Mouse (Mus musculus) CH12.LX (cell line): ENCODE data around the gene Lrp10. TPM values are rescaled to one million over a fixed set of nuclear protein-coding genes. Genes with fewer than 3 reads are reported as not detected.

ENCODE experiments used
- DNase-seq: peaks from one replicate; pipeline ENCODE4 v3.0.0-alpha.2; 2013; ENCODE audit errors: extremely low read depth
- H3K27ac ChIP-seq: 2 replicates; pipeline ENCODE4 v1.5.1; 2012; ENCODE audit warnings: low read depth, mild to moderate bottlenecking, control low read depth, moderate library complexity; ENCODE audit not compliant: insufficient read depth
- H3K27me3 ChIP-seq: replicated peaks from 2 replicates; pipeline ENCODE3; 2012; ENCODE audit warnings: inconsistent platforms
- H3K36me3 ChIP-seq, 2 experiments: replicated peaks in 1 of 2; 2 replicates each; pipeline versions ENCODE3 to v1.6.1; 2012; ENCODE audit warnings: inconsistent platforms in 1 of 2, low read length in 1 of 2, mild to moderate bottlenecking in 1 of 2, mixed read lengths in 1 of 2, moderate library complexity in 1 of 2; ENCODE audit not compliant: control insufficient read depth in 1 of 2, insufficient read depth in 1 of 2
- H3K4me1 ChIP-seq, 2 experiments: 2 replicates each; pipeline ENCODE4 v1.6.1; 2012; ENCODE audit warnings: inconsistent platforms in 1 of 2, moderate library complexity in 1 of 2; ENCODE audit not compliant: insufficient read depth in 2 of 2, control insufficient read depth in 1 of 2
- H3K4me2 ChIP-seq: 2 replicates; pipeline ENCODE4 v1.6.1; 2012; ENCODE audit warnings: low read depth, mild to moderate bottlenecking, control low read depth; ENCODE audit not compliant: poor library complexity, insufficient read depth, severe bottlenecking
- H3K4me3 ChIP-seq, 3 experiments: fragments of 150-350 bp in 1 of 3; sonication (generic) in 1 of 3; replicated peaks in 1 of 3; 2 replicates each; pipeline versions ENCODE3 to v1.5.1; 2011 to 2012; ENCODE audit warnings: low read depth in 2 of 3, low read length in 2 of 3, mild to moderate bottlenecking in 2 of 3, moderate library complexity in 2 of 3, control low read depth in 1 of 3, improper control_type of control experiment in 1 of 3, inconsistent platforms in 1 of 3, mixed read lengths in 1 of 3; ENCODE audit not compliant: poor library complexity in 1 of 3
- H3K79me2 ChIP-seq: replicated peaks from 2 replicates; pipeline ENCODE4 v1.6.1; 2012; ENCODE audit warnings: mild to moderate bottlenecking, moderate library complexity; ENCODE audit not compliant: control insufficient read depth, poor library complexity, insufficient read depth, severe bottlenecking; ENCODE audit errors: extremely low read depth
- H3K9ac ChIP-seq: 2 replicates; pipeline ENCODE4 v1.6.1; 2012; ENCODE audit warnings: low read depth, mild to moderate bottlenecking, control low read depth, moderate library complexity; ENCODE audit not compliant: insufficient read depth
- H3K9me3 ChIP-seq: replicated peaks from 2 replicates; pipeline ENCODE3; 2012; ENCODE audit warnings: low read length, inconsistent platforms, mixed read lengths
- BHLHE40 ChIP-seq: IDR thresholded peaks from 2 replicates; pipeline ENCODE4 v1.6.1; 2011; ENCODE audit warnings: mild to moderate bottlenecking, low read depth, low read length, improper control_type of control experiment
- CHD1 ChIP-seq: IDR thresholded peaks from 2 replicates; pipeline ENCODE4 v1.6.1; 2012; ENCODE audit warnings: low read depth, low read length, improper control_type of control experiment, inconsistent platforms
- CHD2 ChIP-seq: IDR thresholded peaks from 2 replicates; pipeline ENCODE4 v1.6.1; 2011; ENCODE audit warnings: low read length, improper control_type of control experiment
- CTCF ChIP-seq, 2 experiments: IDR thresholded peaks in 1 of 2; conservative IDR thresholded peaks in 1 of 2; 2 replicates each; pipeline ENCODE4 v1.5.1; 2011 to 2012; ENCODE audit warnings: low read depth in 2 of 2, low read length in 2 of 2, improper control_type of control experiment in 1 of 2, inconsistent platforms in 1 of 2, mild to moderate bottlenecking in 1 of 2, moderate library complexity in 1 of 2
- E2F4 ChIP-seq: IDR thresholded peaks from 2 replicates; pipeline ENCODE4 v1.6.1; 2011; ENCODE audit warnings: low read depth, low read length, improper control_type of control experiment; ENCODE audit not compliant: insufficient replicate concordance
- ELF1 ChIP-seq: IDR thresholded peaks from 2 replicates; pipeline ENCODE4 v1.6.1; 2014; ENCODE audit warnings: low read depth, mild to moderate bottlenecking, inconsistent platforms, low read length, improper control_type of control experiment
- EP300 ChIP-seq: IDR thresholded peaks from 2 replicates; pipeline ENCODE4 v1.6.1; 2011; ENCODE audit warnings: low read length, improper control_type of control experiment
- ETS1 ChIP-seq: conservative IDR thresholded peaks from 2 replicates; pipeline ENCODE4 v1.6.1; 2012; ENCODE audit warnings: low read depth, mild to moderate bottlenecking, inconsistent platforms, low read length, improper control_type of control experiment, moderate library complexity
- GABPA ChIP-seq: IDR thresholded peaks from 2 replicates; pipeline ENCODE4 v1.6.1; 2012; ENCODE audit warnings: low read depth, low read length, improper control_type of control experiment, inconsistent platforms; ENCODE audit not compliant: insufficient replicate concordance
- HCFC1 ChIP-seq: IDR thresholded peaks from 2 replicates; pipeline ENCODE4 v1.6.1; 2012; ENCODE audit warnings: low read depth, mild to moderate bottlenecking, inconsistent platforms, low read length, improper control_type of control experiment
- IRF4 ChIP-seq: IDR thresholded peaks from 2 replicates; pipeline ENCODE4 v1.6.1; 2014; ENCODE audit warnings: low read depth, mild to moderate bottlenecking, inconsistent platforms, low read length, improper control_type of control experiment
- JUN ChIP-seq: IDR thresholded peaks from 2 replicates; pipeline ENCODE4 v1.6.1; 2011; ENCODE audit warnings: low read depth, mild to moderate bottlenecking, low read length, improper control_type of control experiment, moderate library complexity; ENCODE audit not compliant: insufficient read depth
- JUND ChIP-seq: conservative IDR thresholded peaks from 2 replicates; pipeline ENCODE4 v1.6.1; 2011; ENCODE audit warnings: low read depth, low read length, improper control_type of control experiment
- KAT2A ChIP-seq: IDR thresholded peaks from 2 replicates; pipeline ENCODE4 v1.6.1; 2012; ENCODE audit warnings: low read length, improper control_type of control experiment, inconsistent platforms; ENCODE audit not compliant: insufficient replicate concordance
- MAFK ChIP-seq: IDR thresholded peaks from 2 replicates; pipeline ENCODE4 v1.6.1; 2011; ENCODE audit warnings: low read length, improper control_type of control experiment; ENCODE audit not compliant: insufficient replicate concordance
- MAX ChIP-seq: IDR thresholded peaks from 2 replicates; pipeline ENCODE4 v1.6.1; 2011; ENCODE audit warnings: low read length, improper control_type of control experiment
- MAZ ChIP-seq: IDR thresholded peaks from 2 replicates; pipeline ENCODE4 v1.6.1; 2012; ENCODE audit warnings: low read depth, mild to moderate bottlenecking, inconsistent platforms, low read length, improper control_type of control experiment, moderate library complexity
- MEF2A ChIP-seq: IDR thresholded peaks from 2 replicates; pipeline ENCODE4 v1.6.1; 2014; ENCODE audit warnings: low read depth, mild to moderate bottlenecking, inconsistent platforms, low read length, improper control_type of control experiment, borderline replicate concordance
- MXI1 ChIP-seq: IDR thresholded peaks from 2 replicates; pipeline ENCODE4 v1.6.1; 2011; ENCODE audit warnings: mild to moderate bottlenecking, low read depth, low read length, improper control_type of control experiment
- MYC ChIP-seq: IDR thresholded peaks from 2 replicates; pipeline ENCODE4 v1.6.1; 2011; ENCODE audit warnings: low read depth, mild to moderate bottlenecking, improper control_type of control experiment, low read length
- NELFE ChIP-seq: IDR thresholded peaks from 2 replicates; pipeline ENCODE4 v1.6.1; 2011; ENCODE audit warnings: low read depth, low read length, improper control_type of control experiment
- NRF1 ChIP-seq: IDR thresholded peaks from 2 replicates; pipeline ENCODE4 v1.6.1; 2014; ENCODE audit warnings: low read depth, mild to moderate bottlenecking, inconsistent platforms, low read length, improper control_type of control experiment, moderate library complexity
- PAX5 ChIP-seq: IDR thresholded peaks from 2 replicates; pipeline ENCODE4 v1.6.1; 2012; ENCODE audit warnings: low read length, inconsistent platforms, mixed read lengths
- POLR2A ChIP-seq: IDR thresholded peaks from 2 replicates; pipeline ENCODE4 v1.6.1; 2011; ENCODE audit warnings: low read depth, mild to moderate bottlenecking, improper control_type of control experiment, low read length
- POLR2AphosphoS2 ChIP-seq: IDR thresholded peaks from 2 replicates; pipeline ENCODE4 v1.6.1; 2011; ENCODE audit warnings: low read depth, low read length, improper control_type of control experiment
- RAD21 ChIP-seq: IDR thresholded peaks from 2 replicates; pipeline ENCODE4 v1.6.1; 2011; ENCODE audit warnings: low read depth, mild to moderate bottlenecking, low read length, improper control_type of control experiment, moderate library complexity
- SIN3A ChIP-seq: IDR thresholded peaks from 2 replicates; pipeline ENCODE4 v1.6.1; 2012; ENCODE audit warnings: low read length, improper control_type of control experiment, inconsistent platforms
- SMC3 ChIP-seq: IDR thresholded peaks from 2 replicates; pipeline ENCODE4 v1.6.1; 2011; ENCODE audit warnings: low read depth, low read length, improper control_type of control experiment
- TBP ChIP-seq: conservative IDR thresholded peaks from 2 replicates; pipeline ENCODE4 v1.6.1; 2011; ENCODE audit warnings: low read depth, low read length, improper control_type of control experiment
- TCF12 ChIP-seq: IDR thresholded peaks from 2 replicates; pipeline ENCODE4 v1.6.1; 2014; ENCODE audit warnings: low read depth, mild to moderate bottlenecking, inconsistent platforms, low read length, improper control_type of control experiment
- UBTF ChIP-seq: IDR thresholded peaks from 2 replicates; pipeline ENCODE4 v1.6.1; 2012; ENCODE audit warnings: low read depth, mild to moderate bottlenecking, inconsistent platforms, low read length, improper control_type of control experiment, moderate library complexity
- USF1 ChIP-seq: IDR thresholded peaks from 2 replicates; pipeline ENCODE4 v1.6.1; 2014; ENCODE audit warnings: low read depth, mild to moderate bottlenecking, inconsistent platforms, low read length, improper control_type of control experiment
- USF2 ChIP-seq: conservative IDR thresholded peaks from 2 replicates; pipeline ENCODE4 v1.6.1; 2011; ENCODE audit warnings: low read depth, low read length, improper control_type of control experiment
- ZC3H11A ChIP-seq: IDR thresholded peaks from 2 replicates; pipeline ENCODE4 v1.6.1; 2012; ENCODE audit warnings: low read depth, mild to moderate bottlenecking, inconsistent platforms, low read length, improper control_type of control experiment
- ZKSCAN1 ChIP-seq: IDR thresholded peaks from 2 replicates; pipeline ENCODE4 v1.6.1; 2012; ENCODE audit warnings: low read depth, inconsistent platforms, low read length, improper control_type of control experiment, borderline replicate concordance
- ZMIZ1 ChIP-seq: IDR thresholded peaks from 2 replicates; pipeline ENCODE4 v1.6.1; 2012; ENCODE audit warnings: low read depth, mild to moderate bottlenecking, inconsistent platforms, low read length, improper control_type of control experiment
- ZNF384 ChIP-seq: IDR thresholded peaks from 2 replicates; pipeline ENCODE4 v1.6.1; 2012; ENCODE audit warnings: low read depth, low read length, improper control_type of control experiment, inconsistent platforms
- dilution Hi-C: fragments of 300-500 bp; cut with MboI; formaldehyde crosslinking; loops from 2 replicates; pipeline ENCODE4 v1.14.3; 2020; ENCODE audit warnings: low sequenced_read_pairs; ENCODE audit not compliant: extremely low pct_unique_long_range_greater_than_20kb, extremely low pct_ligation_motif_present
- in situ Hi-C: fragments of 300-500 bp; cut with MboI; formaldehyde crosslinking; loops from 3 replicates; pipeline ENCODE4 v1.14.3; 2019; ENCODE audit warnings: low sequenced_read_pairs, low pct_ligation_motif_present, low pct_unique_long_range_greater_than_20kb, mixed read lengths
- polyA plus RNA-seq: library from polyadenylated mRNA; unstranded; fragments of >175 nt; gene quantifications from 2 replicates; pipeline ENCODE4 v1.2.1, GENCODE M21; 2012; ENCODE audit warnings: low read depth; ENCODE audit not compliant: insufficient read length
- total RNA-seq, 2 experiments: library from RNA; depleted of rRNA; stranded (reverse); fragments of 300-350 nt in 1 of 2; fragments of >200 nt in 1 of 2; gene quantifications; 2 replicates each; pipeline ENCODE4 v1.2.3; 2012 to 2014

Lrp10 gene
- total and polyA plus RNA-seq, 3 experiments, result 28.7 to 79.8 (median 60.0) TPM

DNA sequence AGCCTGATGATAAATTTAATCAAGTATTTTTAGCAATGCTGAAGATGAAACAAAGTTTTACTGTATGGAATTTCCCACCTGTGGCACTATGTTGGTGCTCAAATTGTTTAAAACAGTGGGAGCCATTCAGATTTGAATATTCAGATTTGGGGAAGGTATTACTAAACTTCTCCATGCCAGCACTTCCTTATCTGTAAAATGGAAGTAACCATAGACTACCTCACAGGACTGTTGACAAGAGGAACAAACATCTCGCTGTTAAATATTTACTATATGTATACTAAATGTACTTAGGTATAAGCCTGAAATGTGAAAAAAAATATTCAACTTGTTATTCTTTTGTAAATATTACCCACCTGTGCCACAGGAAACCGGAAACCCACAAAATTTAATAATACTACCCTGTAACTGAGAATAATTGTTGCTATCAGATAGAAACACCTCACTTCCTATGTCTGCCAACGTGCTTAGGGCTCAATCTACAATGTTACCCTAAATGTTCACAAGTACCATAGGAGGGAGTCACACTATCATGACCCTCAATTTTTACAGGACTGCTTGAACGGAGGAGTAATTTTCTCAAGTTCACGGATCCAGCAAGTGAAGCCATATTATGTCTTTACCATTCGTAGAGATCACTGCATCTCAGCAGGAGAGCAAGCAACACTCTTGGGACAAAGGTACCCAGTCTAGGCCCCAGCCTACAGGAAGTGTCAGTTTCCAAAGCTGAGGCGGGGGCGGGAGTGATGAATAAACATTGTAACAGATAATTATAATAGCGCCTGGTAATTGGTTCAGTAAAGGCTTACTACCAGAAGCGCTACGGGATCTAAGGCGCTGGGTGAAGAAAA lies 604 bp upstream of the Lrp10 start:
- DNase-seq, result peak; percentile 81
- H3K9me3 ChIP-seq, result no peaks in the 10 kb centered on the region
- peak overlapping the region; percentile 74 for H3K9ac ChIP-seq
- peak overlapping the region; percentile 99 for H3K27ac ChIP-seq
- peak overlapping the region; percentile 68 to 96 (median 87) for H3K4me3 ChIP-seq
- H3K36me3 ChIP-seq, result peaks cover 18 to 28% of the 10 kb centered on the region in 2 experiments
- H3K27me3 ChIP-seq, result no peaks in the 10 kb centered on the region
- dilution Hi-C loops, result no loop called here
- peak overlapping the region; percentile 98 for H3K4me2 ChIP-seq
- peaks cover 4% of the 10 kb centered on the region; the same call in 1 of the 2 replicates for H3K79me2 ChIP-seq
- in situ Hi-C loops, result loop anchor here (10.0 kb wide), 1 partner anchor 51 kb away; the partner anchor contains the start of gene Prmt5
- peaks cover 4 to 31% of the 10 kb centered on the region in 2 experiments; a peak in 3 of 4 replicates for H3K4me1 ChIP-seq
- no peak for TF ChIP-seq PAX5
- TF ChIP-seq MXI1, result no peak; the same call in 1 of the 2 replicates
- TF ChIP-seq TCF12, result peak; percentile 68; the same call in 1 of the 2 replicates
- peak; percentile 69 for TF ChIP-seq MEF2A
- TF ChIP-seq RAD21, result no peak
- TF ChIP-seq SMC3, result no peak
- TF ChIP-seq UBTF, result no peak
- no peak; the same call in 1 of the 2 replicates for TF ChIP-seq POLR2A
- TF ChIP-seq TBP, result peak; percentile 67; the same call in 1 of the 2 replicates
- peak; percentile 61 for TF ChIP-seq BHLHE40
- TF ChIP-seq ZMIZ1, result 0 out of 2 replicates have a peak, but pooled peaks have one; percentile 52
- TF ChIP-seq ZNF384, result no peak
- TF ChIP-seq POLR2AphosphoS2, result peak; percentile 51; the same call in 1 of the 2 replicates
- TF ChIP-seq SIN3A, result peak; percentile 85; the same call in 1 of the 2 replicates
- peak; percentile 50; the same call in 1 of the 2 replicates for TF ChIP-seq IRF4
- TF ChIP-seq MAFK, result no peak
- TF ChIP-seq ELF1, result peak; percentile 86
- peak; percentile 71 for TF ChIP-seq JUN
- TF ChIP-seq MYC, result 0 out of 2 replicates have a peak, but pooled peaks have one; percentile 29
- TF ChIP-seq KAT2A, result no peak
- peak; percentile 88 for TF ChIP-seq JUND
- TF ChIP-seq MAZ, result peak; percentile 68
- no peak for TF ChIP-seq E2F4
- no peak for TF ChIP-seq ZKSCAN1
- peak; percentile 24; the same call in 1 of the 2 replicates for TF ChIP-seq HCFC1
- TF ChIP-seq EP300, result peak; percentile 88
- peak; percentile 75 for TF ChIP-seq CHD1
- no peak for TF ChIP-seq ZC3H11A
- no peak for TF ChIP-seq NRF1
- TF ChIP-seq CTCF (conservative IDR thresholded peaks at IDR 0.05 in 1 of 2, IDR thresholded peaks at IDR 0.05 in 1 of 2; ENCODE audit: low read depth in 2 of 2, low read length in 2 of 2), result no peak
- TF ChIP-seq CHD2, result peak; percentile 41; the same call in 1 of the 2 replicates
- TF ChIP-seq MAX, result peak; percentile 48; the same call in 1 of the 2 replicates
- no peak for TF ChIP-seq USF1
- 0 out of 2 replicates have a peak, but pooled peaks have one; percentile 38 for TF ChIP-seq NELFE
- TF ChIP-seq ETS1, result peak; percentile 85
- TF ChIP-seq GABPA, result no peak
- TF ChIP-seq USF2, result no peak
